Mouse (Mus musculus): ENCODE measurements around the gene Oit1. TPM values are rescaled to one million over a fixed set of nuclear protein-coding genes. Genes with fewer than 3 reads are reported as not detected.

The Oit1 gene
- polyA plus RNA-seq (2012; rRNA removed) = 0.04 and 0.14 TPM in 2 replicates

DNA sequence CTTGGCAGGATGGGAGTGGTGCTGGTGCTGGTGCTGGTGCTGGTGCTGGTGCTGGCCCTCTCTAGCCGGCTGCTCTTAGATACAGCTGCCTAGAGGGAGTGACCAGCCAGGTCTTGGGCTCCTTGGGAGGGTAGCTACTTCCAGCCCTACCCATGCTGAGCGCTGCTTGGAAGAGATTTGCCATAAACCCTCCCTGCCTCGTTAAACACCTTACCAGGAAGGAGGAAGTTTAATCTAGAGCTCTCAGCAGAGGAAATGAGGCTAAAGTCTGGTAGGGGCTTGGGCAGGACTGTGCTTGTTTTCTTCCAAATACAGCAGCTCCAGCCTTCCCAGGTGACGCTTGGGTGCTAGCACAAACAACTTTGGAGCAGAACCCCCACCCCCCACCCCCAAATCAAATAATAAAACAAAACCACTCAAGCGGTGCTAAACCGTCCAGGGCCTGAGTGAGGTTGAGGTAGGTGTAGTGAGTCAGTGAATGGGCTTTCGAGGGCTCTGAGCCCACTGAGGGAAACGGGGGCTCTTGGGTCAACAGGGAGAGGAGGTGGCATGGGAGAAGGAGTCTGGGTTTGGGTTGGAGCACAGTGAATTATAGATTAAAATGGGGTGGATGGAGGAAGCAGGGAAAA is at the start of gene Oit1:
TSS of gene Oit1 (minus strand) at position 70 of the 629 bp plus-strand sequence.

DNA sequence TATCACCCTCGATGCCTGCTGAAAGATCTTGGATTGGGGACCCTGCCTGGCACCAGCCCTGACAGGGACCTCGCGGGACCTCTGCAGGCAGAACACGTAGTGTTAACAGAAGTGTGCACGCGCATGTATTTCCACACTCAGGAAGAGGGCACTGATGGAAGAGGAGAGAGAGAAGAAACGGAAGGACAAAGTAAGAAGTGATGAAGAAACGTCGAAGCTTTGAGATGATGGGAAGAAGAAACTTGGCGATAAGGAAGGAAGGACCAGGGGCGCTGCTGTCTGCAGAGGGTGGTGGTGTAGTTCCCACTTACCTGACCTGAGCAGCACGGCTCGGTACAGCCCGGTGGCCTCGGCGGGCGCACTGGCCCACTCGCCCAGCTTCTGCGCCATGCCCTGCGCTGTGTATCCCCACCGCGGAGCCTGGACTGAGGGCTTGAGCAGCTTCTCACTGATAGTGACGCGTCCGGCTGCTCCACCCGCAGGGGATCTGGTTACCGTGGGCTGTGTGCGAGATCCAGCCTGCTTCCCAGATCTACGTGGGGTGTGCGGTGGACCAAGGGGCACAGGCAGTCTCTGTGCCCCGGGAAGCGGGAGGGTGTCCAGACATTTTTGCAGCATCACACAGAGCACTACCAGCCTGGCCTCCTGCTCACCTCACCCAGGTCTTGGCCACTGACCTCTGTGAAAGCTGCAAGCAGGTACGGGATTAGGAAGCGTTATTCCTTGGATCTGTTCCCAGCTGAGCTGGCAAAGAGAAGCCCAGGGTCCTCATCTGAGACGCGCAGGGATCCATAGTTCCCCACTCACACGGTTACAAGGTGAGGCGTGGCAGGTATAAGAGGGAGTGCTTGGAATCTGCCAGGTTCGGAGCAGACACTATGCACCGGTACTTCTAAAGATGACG is 61.1 kb downstream of the Oit1 start, which contains the start of gene Fam107a:
TSS of gene Fam107a (minus strand) at position 830 of the 904 bp plus-strand sequence.

Other genes starting within 250 kb of the Oit1 start
- 201 and 216 TPM in 2 replicates for gene Pdhb, start 205.7 kb downstream of the Oit1 start, polyA plus RNA-seq (2012; rRNA removed)
- 20.1 and 23.0 TPM in 2 replicates for gene Kctd6, start 164.6 kb downstream of the Oit1 start, polyA plus RNA-seq (2012; rRNA removed)
- gene Acox2, start 119.4 kb downstream of the Oit1 start, polyA plus RNA-seq (2012; rRNA removed) = 0.11 and 0.13 TPM in 2 replicates
- 4.3 TPM in 2 replicates for gene Fam107a, start 60.7 kb downstream of the Oit1 start, polyA plus RNA-seq (2012; rRNA removed)